Mouse (Mus musculus) kidney, postnatal 0 days (tissue): Measurements from ENCODE around the gene Col16a1. TPM values are rescaled to one million over a fixed set of nuclear protein-coding genes. Genes with fewer than 3 reads are reported as not detected.

ENCODE experiments used
- ATAC-seq: fragments of 200-750 bp; cut with Nextera tagmentation; replicated peaks from 2 replicates; pipeline ENCODE4 v1.8.0; 2017; ENCODE audit warnings: low read depth, moderate number of reproducible peaks, moderate TSS enrichment, moderate library complexity; ENCODE audit not compliant: low FRiP score
- DNase-seq: peaks from one replicate; pipeline ENCODE4 v3.0.0-alpha.2; 2016; ENCODE audit warnings: low spot score
- H3K27ac ChIP-seq: fragments of 300-500 bp; sonication (generic); 2 replicates; pipeline ENCODE4 v1.5.1; 2014; ENCODE audit warnings: mild to moderate bottlenecking
- H3K27me3 ChIP-seq: fragments of 300-500 bp; sonication (generic); 2 replicates; pipeline ENCODE4 v1.6.1; 2014; ENCODE audit warnings: low read length, mixed read lengths; ENCODE audit not compliant: insufficient read depth
- H3K36me3 ChIP-seq: fragments of 300-500 bp; sonication (generic); 2 replicates; pipeline ENCODE4 v1.6.1; 2014; ENCODE audit warnings: low read length, mixed read lengths; ENCODE audit not compliant: insufficient read depth
- H3K4me1 ChIP-seq: fragments of 300-500 bp; sonication (generic); replicated peaks from 2 replicates; pipeline ENCODE4 v1.6.1; 2014; ENCODE audit warnings: antibody characterized with exemption, low read length, mixed read lengths; ENCODE audit not compliant: insufficient read depth
- H3K4me2 ChIP-seq: fragments of 300-500 bp; sonication (generic); 2 replicates; pipeline ENCODE4 v1.6.1; 2014; ENCODE audit warnings: mild to moderate bottlenecking, low read length, moderate library complexity, mixed read lengths
- H3K4me3 ChIP-seq: fragments of 300-500 bp; sonication (generic); replicated peaks from 2 replicates; pipeline ENCODE4 v1.5.1; 2014; ENCODE audit warnings: low read depth, low read length
- H3K9ac ChIP-seq: fragments of 300-500 bp; sonication (generic); 2 replicates; pipeline ENCODE4 v1.6.1; 2014; ENCODE audit warnings: low read depth, low read length
- H3K9me3 ChIP-seq: fragments of 300-500 bp; sonication (generic); replicated peaks from 2 replicates; pipeline ENCODE4 v1.6.1; 2016; ENCODE audit warnings: low read length, inconsistent platforms, mixed read lengths
- CTCF ChIP-seq: IDR thresholded peaks from 2 replicates; pipeline ENCODE4 v1.5.1; 2016; ENCODE audit warnings: antibody characterized with exemption, low read depth, mild to moderate bottlenecking, moderate library complexity
- WGBS: fragments of 180-500 bp; shearing (Covaris S2); extraction: QIAGEN DNeasy Blood & Tissue Kit; methylation state at CpG from one replicate; pipeline ENCODE4 v1.1.7; 2014; 5-methylcytosine and 5-hydroxymethylcytosine counted together
- polyA plus RNA-seq: library from polyadenylated mRNA; unstranded; fragments of >200 nt; fragmentation: Nextera tagmentation; extraction: Ambion mirVana; gene quantifications from 2 replicates; pipeline ENCODE4 v1.2.1, GENCODE M21; 2015

Gene Col16a1
- polyA plus RNA-seq, 1 experiment from 2014 or later = 38.6 TPM

GRCm38 (mm10) chr4:130052283-130052682 is 4.6 kb downstream of the Col16a1 start:
- WGBS = 87% methylated on average over 3 of the region's 3 CpGs
- TF ChIP-seq CTCF = peak; percentile 27; the same call in 1 of the 2 replicates
- H3K27ac ChIP-seq = no peak overlapping the region
- no peak for DNase-seq
- H3K4me1 ChIP-seq = peaks cover 3% of the 10 kb centered on the region; the same call in 1 of the 2 replicates
- no peak for ATAC-seq
- no peak overlapping the region for H3K4me3 ChIP-seq
- H3K9me3 ChIP-seq = no peaks in the 10 kb centered on the region
- 0 out of 2 replicates have a peak, but pooled peaks cover 3% of the 10 kb centered on the region for H3K27me3 ChIP-seq
- no peak overlapping the region for H3K4me2 ChIP-seq
- H3K36me3 ChIP-seq = no peaks in the 10 kb centered on the region
- H3K9ac ChIP-seq = no peak overlapping the region

- Histone ChIP-seq H3K4me3 (no peak overlapping the region), H3K27me3 (0 out of 2 replicates have a peak, but pooled peaks cover 3% of the 10 kb centered on the region), H3K9ac (no peak overlapping the region), H3K27ac (no peak overlapping the region), H3K9me3 (no peaks in the 10 kb centered on the region), H3K36me3 (no peaks in the 10 kb centered on the region), H3K4me2 (no peak overlapping the region), H3K4me1 (peaks cover 3% of the 10 kb centered on the region; the same call in 1 of the 2 replicates)
- DNase-seq (no peak), ATAC-seq (no peak)
- 83% methylated on average over 9 of the region's 9 CpGs for WGBS
- TF ChIP-seq CTCF = no peak
Measured at GRCm38 (mm10) chr4:130053111-130053510, 5.5 kb downstream of the Col16a1 start.

DNA sequence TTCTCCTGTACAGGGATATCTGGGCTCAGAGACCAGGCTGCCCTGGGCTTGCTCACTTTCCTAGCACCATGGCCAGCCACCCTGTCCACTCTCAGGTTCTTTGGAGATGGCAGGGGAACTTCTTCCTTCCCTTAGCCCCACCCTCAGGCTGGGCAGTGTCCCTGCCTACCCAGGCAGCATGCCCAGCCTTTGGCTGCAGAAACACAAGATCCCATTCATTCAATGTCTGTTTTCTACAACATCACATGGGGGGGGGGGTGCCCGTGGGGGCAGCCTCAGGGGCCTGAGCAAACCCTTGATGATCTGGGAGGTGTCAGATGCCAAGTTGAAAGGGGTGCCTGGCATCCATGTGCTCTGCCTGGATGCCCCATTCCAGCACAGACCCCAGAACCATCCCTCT is 7.1 kb downstream of the Col16a1 start:
- WGBS = 33% methylated on average over 1 of the region's 1 CpGs
- Histone ChIP-seq H3K27me3 (no peaks in the 10 kb centered on the region), H3K27ac (no peak overlapping the region), H3K4me3 (no peak overlapping the region), H3K9ac (no peak overlapping the region), H3K36me3 (no peaks in the 10 kb centered on the region), H3K4me2 (no peak overlapping the region), H3K4me1 (peaks cover 3% of the 10 kb centered on the region; the same call in 1 of the 2 replicates), H3K9me3 (no peaks in the 10 kb centered on the region)
- no peak for ATAC-seq
- no peak for TF ChIP-seq CTCF
- no peak for DNase-seq

GRCm38 (mm10) chr4:130055160-130056010 is 7.7 kb downstream of the Col16a1 start:
- Histone ChIP-seq H3K4me2 (no peak overlapping the region), H3K9ac (no peak overlapping the region), H3K27me3 (no peaks in the 10 kb centered on the region), H3K36me3 (no peaks in the 10 kb centered on the region), H3K27ac (0 out of 2 replicates have a peak overlapping the region, but pooled peaks have one; percentile 13), H3K9me3 (no peaks in the 10 kb centered on the region), H3K4me3 (no peak overlapping the region), H3K4me1 (no peaks in the 10 kb centered on the region)
- 0 out of 2 replicates have a peak, but pooled peaks have one; percentile 23 for ATAC-seq
- DNase-seq = no peak
- 67% methylated on average over 14 of the region's 14 CpGs for WGBS
- TF ChIP-seq CTCF = no peak

- TF ChIP-seq CTCF = no peak
- Histone ChIP-seq H3K27me3 (no peaks in the 10 kb centered on the region), H3K9ac (no peak overlapping the region), H3K4me3 (no peak overlapping the region), H3K27ac (no peak overlapping the region), H3K9me3 (no peaks in the 10 kb centered on the region), H3K4me1 (no peaks in the 10 kb centered on the region), H3K36me3 (no peaks in the 10 kb centered on the region), H3K4me2 (no peak overlapping the region)
- WGBS = 54% methylated on average over 3 of the region's 3 CpGs
- no peak for DNase-seq
- no peak for ATAC-seq
Measured at GRCm38 (mm10) chr4:130056011-130056322, 8.3 kb downstream of the Col16a1 start.

- no peaks in the 10 kb centered on the region for H3K36me3 ChIP-seq
Measured at GRCm38 (mm10) chr4:130056471-130056870, 8.8 kb downstream of the Col16a1 start.

More at GRCm38 (mm10) chr4:130056471-130056870, 8.8 kb downstream of the Col16a1 start:
- WGBS = 61% methylated on average over 3 of the region's 3 CpGs
- H3K9ac ChIP-seq = no peak overlapping the region
- ATAC-seq (no peak), DNase-seq (no peak)
- H3K9me3 ChIP-seq = no peaks in the 10 kb centered on the region
- H3K4me2 ChIP-seq = no peak overlapping the region
- no peak overlapping the region for H3K4me3 ChIP-seq
- no peaks in the 10 kb centered on the region for H3K4me1 ChIP-seq
- H3K27me3 ChIP-seq = no peaks in the 10 kb centered on the region
- no peak overlapping the region for H3K27ac ChIP-seq
- TF ChIP-seq CTCF = no peak
